Mouse (Mus musculus): Measurements from ENCODE around the gene Rpl13.

DNA sequence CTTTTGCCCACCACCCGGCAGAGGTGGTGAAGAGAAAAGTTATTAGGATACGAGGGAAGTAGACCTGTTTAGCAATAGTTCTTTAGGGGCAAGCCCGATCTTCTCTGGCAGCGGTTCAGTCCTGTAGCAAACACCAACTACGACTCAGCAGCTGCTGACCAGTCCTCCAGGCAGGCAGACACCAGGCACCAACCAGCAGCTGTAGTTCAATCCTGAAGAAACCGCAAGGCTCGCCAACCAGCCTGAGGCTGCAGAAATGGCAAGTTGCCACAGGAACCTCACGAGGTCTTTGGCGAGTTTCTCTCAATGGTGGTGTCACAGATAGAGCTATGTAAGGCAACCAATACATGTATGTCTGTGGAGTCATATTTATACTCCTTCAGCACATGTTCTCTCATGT, 10.7 kb downstream of the Rpl13 start:
- no peak for TF ChIP-seq KAT2A (conservative IDR thresholded peaks at IDR 0.05; ENCODE audit: low read depth, low read length)
- TF ChIP-seq USF1 (IDR thresholded peaks at IDR 0.05; ENCODE audit: low read depth, low read length), result no peak
- TF ChIP-seq TCF12 (IDR thresholded peaks at IDR 0.05; ENCODE audit: low read depth, low read length), result no peak
- TF ChIP-seq GATA1 (IDR thresholded peaks at IDR 0.05; ENCODE audit: low read depth, low read length), result no peak
- TF ChIP-seq MAFK (IDR thresholded peaks at IDR 0.05; ENCODE audit: borderline replicate concordance, low read depth, low read length), result no peak

Data from MEL (cell line).